Mouse (Mus musculus): Measurements from ENCODE around the gene 1520401A03Rik.

DNA sequence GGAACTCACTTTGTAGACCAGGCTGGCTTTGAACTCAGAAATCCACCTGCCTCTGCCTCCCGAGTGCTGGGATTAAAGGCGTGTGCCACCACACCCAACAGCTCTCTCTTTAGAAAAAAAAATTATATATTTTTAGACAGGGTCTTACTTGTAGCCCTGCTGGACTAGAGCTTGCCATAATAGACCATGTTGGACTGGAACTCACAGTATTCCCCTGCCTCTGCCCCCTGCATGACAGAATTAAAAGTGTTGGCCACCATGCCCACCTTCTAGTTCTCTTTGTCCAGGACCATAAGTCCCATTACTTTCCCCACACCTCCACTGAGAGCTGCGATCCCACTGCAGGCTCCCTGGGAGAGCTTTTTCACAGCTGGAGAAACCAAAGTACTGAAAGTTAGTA, 24.9 kb upstream of the 1520401A03Rik start:
- TF ChIP-seq CTCF (IDR thresholded peaks at IDR 0.05; ENCODE audit: control insufficient read depth, insufficient read depth, insufficient replicate concordance, low read depth, low read length) = no peak
- no peak for TF ChIP-seq POLR2A (IDR thresholded peaks at IDR 0.05; ENCODE audit: control insufficient read depth, low read depth, low read length)
